Mouse (Mus musculus): ENCODE measurements around the gene Cfc1.

Cfc1 gene

DNA sequence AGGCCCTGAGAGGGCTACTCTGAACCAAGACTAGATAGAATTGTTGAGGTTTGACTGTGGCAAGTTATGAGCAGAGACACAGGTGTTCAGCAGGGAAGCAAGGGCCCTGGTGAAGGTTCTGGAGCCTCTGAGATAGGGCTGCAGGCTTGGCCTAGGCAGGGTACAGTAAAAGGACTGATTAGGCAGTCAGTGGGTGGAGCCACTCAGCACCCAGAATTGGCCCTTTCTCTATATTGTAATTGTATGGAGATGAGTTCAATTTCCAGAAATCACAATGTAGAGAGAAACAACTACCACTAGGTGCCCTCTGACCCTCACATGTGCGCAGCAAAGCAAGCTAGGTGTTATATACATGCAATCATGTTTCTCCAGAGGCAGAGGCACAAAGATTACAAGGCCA is 18.2 kb downstream of the Cfc1 start:
- no peak for DNase-seq (ENCODE audit: low spot score)

DNA sequence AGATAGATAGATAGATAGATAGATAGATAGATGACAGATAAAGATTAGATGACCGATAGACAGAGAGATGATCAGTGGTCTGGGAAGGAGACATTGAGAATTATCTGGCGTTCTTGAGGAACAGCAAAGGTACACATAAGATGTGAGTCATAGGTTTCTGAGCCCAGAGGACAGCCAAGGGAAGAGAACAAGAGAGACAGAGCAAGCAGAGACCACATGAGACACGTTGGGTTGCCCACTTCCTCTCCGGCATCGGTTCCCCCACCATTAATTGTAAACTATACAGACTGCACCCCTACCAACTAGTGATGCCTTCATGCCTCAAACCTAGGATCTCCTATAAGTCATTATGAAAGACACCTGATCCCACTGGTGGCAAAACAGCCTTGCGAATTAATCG is 18.8 kb downstream of the Cfc1 start:
- no peak for DNase-seq (ENCODE audit: low spot score)

DNA sequence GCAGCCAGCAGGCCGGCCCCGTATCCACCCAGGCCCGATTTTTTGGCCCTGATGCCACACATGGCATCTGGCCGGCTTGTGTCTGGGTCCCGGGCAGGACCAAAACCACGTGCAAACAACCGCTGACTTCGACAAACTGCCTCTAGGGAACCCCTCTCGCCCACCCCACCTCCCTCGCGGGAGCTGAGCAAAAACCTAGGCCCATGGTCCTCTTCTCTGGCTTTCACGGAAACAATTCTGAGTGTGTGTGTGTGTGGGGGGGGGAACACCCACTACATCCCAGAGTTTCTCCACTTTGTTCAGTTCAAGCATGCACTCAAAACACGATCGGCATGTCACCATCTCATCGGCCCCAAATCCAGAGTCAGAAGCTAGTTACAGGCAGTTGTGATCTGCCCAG is 25.4 kb downstream of the Cfc1 start, which contains the start of gene Prss40:
Prss40 (minus strand) TSS at position 101 of the 400 bp plus-strand sequence.
- DNase-seq (ENCODE audit: low spot score), result no peak

DNA sequence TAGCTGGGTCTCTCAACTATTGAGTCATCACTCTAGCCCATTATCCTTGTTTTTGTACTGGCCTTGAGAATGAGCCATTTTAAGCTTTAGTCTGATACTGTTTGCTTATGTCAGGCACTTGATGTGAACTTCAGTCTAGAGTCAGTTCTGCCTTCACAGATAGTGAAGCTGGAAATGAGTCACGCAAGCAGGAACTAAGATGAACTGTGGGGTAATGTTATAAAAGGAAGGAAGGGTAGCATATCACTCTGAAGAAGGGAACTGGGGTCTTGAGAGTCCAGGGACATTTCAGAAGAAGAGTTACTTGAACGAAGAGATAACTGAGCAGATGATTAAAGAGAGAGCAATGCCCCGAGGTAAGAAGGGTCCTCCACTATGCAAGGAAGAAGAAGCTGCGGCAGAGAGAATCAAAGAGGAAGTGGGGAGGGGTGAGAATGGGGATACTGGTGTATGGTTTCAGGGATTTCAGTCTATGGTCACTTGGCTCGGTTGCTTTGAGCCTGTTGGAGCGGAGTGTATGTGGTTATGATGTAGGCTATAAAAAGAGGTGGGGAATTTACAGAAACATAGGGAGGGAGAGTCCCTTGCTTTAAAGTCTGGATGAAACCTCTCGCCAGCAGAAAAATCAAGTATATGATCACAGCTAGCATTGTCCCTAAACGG is 29.1 kb downstream of the Cfc1 start:
- DNase-seq (ENCODE audit: low spot score), result no peak

DNA sequence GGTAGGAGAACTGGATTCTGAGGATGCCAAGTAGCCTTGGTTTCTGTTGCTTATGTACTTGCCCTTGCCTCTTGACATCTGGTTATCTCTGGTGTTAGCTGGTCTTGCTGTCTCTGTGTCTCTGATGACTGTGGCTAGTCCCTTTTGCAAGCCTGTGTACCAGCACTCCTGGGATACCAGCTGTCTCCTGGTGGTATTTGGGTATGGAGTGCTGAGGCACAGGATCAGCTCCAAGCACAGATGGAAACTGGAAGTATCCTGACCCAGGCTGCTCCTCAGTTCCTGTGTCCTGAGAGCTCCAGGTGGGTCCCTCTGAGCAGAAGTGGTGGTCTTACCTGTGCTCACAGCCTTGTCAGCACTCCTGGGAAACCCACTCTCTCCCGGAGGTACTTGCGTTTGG is 32.7 kb downstream of the Cfc1 start:
- DNase-seq (ENCODE audit: low spot score), result no peak

DNA sequence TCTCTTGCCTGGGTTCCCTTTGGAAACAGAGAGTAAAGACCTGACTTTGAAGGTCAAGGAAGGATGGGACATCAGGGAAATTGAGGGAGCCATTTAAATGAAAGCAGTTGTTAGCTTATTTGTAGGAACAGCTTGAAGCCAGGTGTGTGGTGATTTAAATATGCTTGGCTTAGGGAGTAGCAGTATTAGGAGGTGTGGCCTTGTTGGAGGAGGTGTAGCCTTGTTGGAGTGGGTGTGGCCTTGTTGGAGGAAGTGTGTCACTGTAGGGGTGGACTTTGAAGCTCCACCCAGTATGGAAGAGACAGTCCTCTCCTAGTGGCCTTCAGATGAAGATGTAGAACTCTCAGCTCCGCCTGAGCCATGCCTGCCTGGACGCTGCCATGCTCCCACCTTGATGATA is 34.4 kb downstream of the Cfc1 start:
- no peak for DNase-seq (ENCODE audit: low spot score)

DNA sequence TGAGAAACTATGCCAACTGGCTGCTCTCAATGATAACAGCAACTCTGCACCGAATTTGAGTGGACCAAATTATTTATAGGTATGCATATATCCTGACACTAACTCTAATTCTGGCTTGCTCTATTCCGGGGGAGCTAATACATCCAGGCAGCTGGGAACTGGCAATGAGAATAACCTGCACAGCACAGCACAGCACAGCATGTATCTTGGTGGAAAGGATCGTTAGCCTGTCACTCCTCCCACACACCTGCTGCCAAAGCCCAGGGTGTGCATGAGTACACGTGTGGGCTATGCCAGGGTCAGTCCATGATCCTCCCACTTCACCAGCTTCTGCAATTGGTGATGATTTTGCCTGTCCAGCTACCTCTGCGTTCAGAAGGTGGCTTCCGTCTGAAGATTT is 36.0 kb downstream of the Cfc1 start:
- DNase-seq (ENCODE audit: low spot score), result no peak

DNA sequence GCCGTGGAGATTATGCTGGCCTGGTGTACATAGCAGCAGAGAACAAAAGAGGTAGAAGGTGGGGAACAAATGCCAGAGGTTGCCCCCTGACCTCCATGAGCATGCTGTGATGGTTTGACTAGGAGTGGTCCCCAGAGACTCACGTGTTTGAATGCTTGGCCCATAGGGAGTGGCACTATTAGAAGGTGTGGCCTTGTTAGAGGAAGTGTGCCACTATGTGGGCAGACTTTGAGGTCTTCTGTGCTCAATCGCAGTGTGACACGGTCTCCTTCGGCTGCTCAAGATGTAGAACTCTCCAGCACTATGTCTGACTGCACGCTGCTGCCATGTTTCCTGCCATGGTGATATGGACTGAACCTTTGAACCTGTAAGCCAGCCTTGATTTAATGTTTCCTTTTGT is 37.8 kb downstream of the Cfc1 start:
- DNase-seq (ENCODE audit: low spot score), result no peak

DNA sequence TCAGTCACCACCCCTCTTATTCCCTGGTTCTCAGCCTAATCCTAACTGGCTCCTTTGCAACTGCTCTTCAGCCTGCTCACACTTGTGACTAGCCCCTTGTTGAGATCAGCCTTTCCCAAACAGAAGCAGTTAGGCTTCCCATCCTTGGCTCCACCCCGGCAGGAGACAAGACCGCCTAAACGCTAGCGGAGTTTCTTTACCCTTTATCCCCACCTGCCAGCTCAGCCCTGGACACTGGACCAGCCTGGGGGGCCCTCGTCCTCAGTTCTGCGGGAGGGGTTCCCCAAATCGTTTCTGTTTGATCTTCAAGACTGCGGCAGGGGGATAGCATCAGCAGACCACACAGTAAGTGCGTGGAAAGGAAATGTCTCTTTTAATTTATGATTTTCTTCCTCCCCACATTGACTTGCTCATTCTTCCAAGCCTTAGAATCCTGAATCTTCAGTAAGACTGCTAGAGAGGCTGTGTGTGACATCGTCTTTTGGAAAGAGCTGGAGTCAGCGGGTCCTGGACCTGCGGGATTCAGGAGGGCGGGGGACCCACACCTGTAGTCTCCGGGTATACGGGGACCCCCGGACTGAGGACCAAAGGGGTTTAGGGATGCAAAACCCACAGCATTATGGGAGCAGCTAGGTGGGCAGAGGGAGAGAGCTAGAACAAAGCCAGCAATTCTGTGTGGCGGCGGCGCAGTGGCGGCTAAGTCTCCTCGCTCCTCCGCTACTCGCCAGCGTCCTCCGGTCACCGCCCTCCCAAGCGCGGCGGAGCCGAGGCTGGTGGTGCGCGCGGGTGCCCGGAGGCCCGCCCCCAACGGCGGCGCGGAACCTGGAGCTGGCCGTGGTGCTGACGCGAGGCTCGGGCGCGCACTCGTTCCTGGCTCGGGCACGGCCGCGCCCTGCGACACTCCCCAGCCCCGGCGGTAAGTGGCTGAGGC is 43.7 kb downstream of the Cfc1 start, which contains the start of gene Amer3:
Amer3 (plus strand) TSS at position 807 of the 931 bp plus-strand sequence.
- DNase-seq (ENCODE audit: low spot score), result peak; percentile 70

DNA sequence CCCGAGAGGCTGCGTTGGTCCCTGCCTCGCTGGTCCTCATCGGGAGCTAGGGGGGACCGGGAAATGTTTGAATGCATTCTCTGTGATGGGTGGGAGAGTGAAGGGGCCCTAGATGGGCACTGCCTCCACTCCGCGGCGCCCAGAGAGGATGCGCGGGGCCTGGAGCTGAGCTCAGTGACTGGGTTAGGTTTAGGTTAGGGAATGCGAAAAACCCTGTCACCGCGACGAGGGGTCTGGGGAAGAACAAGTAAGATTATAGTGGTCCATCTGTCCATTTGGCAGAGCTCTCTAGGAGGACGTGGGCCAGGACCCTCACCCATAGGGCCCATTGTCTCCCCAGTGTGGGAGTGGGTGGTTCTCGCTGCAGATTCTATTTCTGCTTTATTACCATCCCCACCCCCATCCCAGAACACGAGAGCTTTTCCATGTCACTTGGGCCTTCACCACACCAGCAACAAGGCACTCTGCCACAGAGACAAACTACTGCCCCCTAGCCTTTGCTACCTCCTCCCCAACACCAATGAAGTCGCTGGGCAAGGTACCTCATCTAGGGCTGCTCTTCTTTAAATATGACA is 44.4 kb downstream of the Cfc1 start:
- DNase-seq (ENCODE audit: low spot score), result no peak

DNA sequence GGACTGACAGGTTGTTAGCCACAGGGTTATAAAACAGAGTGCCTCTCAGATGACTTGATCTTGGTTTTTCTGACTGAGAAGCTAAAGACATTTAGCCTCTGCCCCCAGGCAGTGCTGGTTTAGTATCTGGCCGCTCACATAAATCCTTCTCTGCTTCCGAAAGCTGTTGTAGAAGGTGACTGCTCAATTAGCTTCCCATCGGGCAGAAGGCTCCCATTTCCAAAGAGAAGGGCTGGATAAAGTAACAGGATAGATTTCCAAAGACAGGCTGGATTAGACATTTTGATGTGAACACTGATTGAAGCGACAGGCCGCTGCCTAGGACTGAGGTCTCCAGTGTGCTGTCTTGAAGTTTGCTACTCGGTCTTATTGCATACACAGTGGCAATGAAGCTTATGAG is 46.8 kb downstream of the Cfc1 start:
- DNase-seq (ENCODE audit: low spot score), result no peak

DNA sequence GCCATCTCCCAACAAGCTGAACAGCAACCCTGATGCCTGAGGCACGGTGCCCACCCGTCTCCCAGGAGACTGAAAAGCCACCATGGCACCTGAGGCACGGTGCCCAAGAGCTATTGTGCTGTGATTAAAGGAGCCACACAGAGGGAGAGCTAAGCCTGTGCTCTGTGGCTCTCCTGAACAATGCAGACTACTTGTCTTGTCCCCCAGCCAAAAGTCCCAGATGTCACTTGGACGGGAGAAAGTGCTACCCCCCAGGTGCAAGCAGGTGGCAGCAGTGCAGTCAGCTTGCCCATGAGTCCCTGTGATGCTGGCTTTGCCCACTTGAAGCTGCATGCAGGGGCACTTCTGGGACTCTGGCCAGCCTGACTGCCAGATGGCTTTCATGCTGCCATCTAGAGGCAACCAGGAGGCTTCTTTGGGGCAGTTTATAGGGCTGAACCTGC is 48.4 kb downstream of the Cfc1 start:
- no peak for DNase-seq (ENCODE audit: low spot score)

DNA sequence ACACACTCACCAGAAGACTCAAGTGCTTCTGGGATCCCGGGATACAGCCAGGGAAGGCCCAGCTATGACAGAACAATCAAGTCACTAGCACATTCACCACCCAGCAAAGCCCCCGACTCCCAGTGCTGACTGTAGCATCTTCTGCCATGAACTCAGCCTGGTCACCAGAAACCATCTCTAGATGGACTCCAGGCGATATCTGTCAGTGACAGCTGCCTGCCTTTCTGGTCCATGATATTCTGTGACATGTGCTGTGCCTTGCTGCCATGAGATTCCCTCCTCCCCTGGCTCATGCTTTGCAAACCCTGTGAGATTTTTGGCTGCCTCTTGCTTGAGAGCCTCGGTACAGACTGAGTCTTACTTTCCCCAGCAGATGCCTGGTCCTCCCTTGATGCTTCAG is 49.3 kb downstream of the Cfc1 start:
- DNase-seq (ENCODE audit: low spot score), result no peak

DNA sequence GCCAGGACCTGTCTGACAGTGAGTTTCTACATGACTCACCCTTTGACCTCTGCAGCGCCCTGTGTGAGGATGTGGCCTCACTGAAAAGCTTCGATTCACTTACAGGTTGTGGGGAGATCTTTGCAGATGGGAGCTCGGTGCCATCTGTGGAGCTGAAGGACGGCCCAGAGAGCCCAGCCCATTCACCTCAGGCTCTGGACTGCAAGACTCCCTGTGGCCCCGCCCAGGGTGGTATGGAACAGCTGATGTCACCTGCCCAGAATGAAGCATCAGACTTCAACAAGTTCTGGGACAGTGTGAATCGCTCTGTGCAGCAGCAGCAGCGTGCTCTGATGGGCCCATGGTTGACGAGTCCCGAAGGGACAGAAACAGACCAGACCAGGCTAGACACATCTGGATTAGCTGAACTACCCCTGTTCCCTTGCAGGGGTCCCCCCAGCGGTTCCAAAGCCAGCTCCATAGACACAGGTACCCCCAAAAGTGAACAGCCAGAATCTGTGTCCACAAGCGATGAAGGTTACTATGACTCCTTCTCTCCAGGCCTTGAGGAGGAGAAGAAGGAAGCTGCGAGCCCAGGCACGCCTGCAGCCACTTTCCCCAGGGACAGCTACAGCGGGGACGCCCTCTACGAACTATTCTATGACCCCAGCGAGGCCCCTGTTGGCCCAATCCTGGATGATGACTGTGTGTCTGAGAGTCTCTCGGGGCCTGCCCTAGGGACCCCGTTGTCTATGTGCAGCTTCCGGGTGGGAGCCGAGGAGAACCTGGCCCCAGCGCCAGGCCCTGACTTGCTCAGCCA is 52.0 kb downstream of the Cfc1 start:
- no peak for DNase-seq (ENCODE audit: low spot score)
